Mouse (Mus musculus) neural tube, embryonic 13.5 days (tissue): ENCODE data around the gene Mettl4. TPM values are rescaled to one million over a fixed set of nuclear protein-coding genes. Genes with fewer than 3 reads are reported as not detected.
"Not testable (repeated sequence)": the region's sequence is repeated elsewhere in the genome, so short reads cannot be mapped to it uniquely, and the experiment has no call there.

Experiments used
- ATAC-seq: fragments of 200-750 bp; cut with Nextera tagmentation; 2 replicates; pipeline ENCODE4 v1.8.0; 2017; ENCODE audit warnings: low read depth, mild to moderate bottlenecking, moderate TSS enrichment, moderate library complexity
- H3K27ac ChIP-seq: fragments of 300-500 bp; sonication (generic); replicated peaks from 2 replicates; pipeline ENCODE4 v1.5.1; 2015; ENCODE audit warnings: moderate library complexity, mild to moderate bottlenecking, inconsistent platforms
- H3K27me3 ChIP-seq: fragments of 300-500 bp; sonication (generic); 2 replicates; pipeline ENCODE4 v1.6.1; 2015; ENCODE audit warnings: mild to moderate bottlenecking, inconsistent platforms
- H3K36me3 ChIP-seq: fragments of 300-500 bp; sonication (generic); 2 replicates; pipeline ENCODE4 v1.6.1; 2015; ENCODE audit warnings: mild to moderate bottlenecking, inconsistent platforms
- H3K4me1 ChIP-seq: fragments of 300-500 bp; sonication (generic); replicated peaks from 2 replicates; pipeline ENCODE4 v1.6.1; 2015; ENCODE audit warnings: inconsistent platforms
- H3K4me2 ChIP-seq: fragments of 300-500 bp; sonication (generic); 2 replicates; pipeline ENCODE4 v1.6.1; 2015; ENCODE audit warnings: inconsistent platforms, mild to moderate bottlenecking, moderate library complexity
- H3K4me3 ChIP-seq: fragments of 300-500 bp; sonication (generic); 2 replicates; pipeline ENCODE4 v1.5.1; 2015; ENCODE audit warnings: mild to moderate bottlenecking, inconsistent platforms
- H3K9ac ChIP-seq: fragments of 300-500 bp; sonication (generic); 2 replicates; pipeline ENCODE4 v1.6.1; 2015; ENCODE audit warnings: moderate library complexity, mild to moderate bottlenecking, inconsistent platforms
- H3K9me3 ChIP-seq: fragments of 300-500 bp; sonication (generic); 2 replicates; pipeline ENCODE4 v1.6.1; 2016; ENCODE audit warnings: inconsistent platforms
- WGBS: fragments of 180-500 bp; shearing (Covaris S2); methylation state at CpG from one replicate; pipeline ENCODE4 v1.1.7; 2015; 5-methylcytosine and 5-hydroxymethylcytosine counted together
- polyA plus RNA-seq: library from polyadenylated mRNA; unstranded; fragments of >200 nt; fragmentation: Nextera tagmentation; extraction: Ambion mirVana; gene quantifications from 2 replicates; pipeline ENCODE4 v1.2.1, GENCODE M21; 2015

Gene Mettl4
- 23.2 and 24.9 TPM in 2 replicates for polyA plus RNA-seq

GRCm38 (mm10) chr17:94749466-94750135 is at the start of gene Mettl4:
Mettl4 (minus strand) TSS chr17:94750019.
- H3K9ac ChIP-seq = peak within 1 kb of the TSS; percentile 75
- H3K9me3 ChIP-seq = no peaks in the 10 kb centered on the region
- H3K4me3 ChIP-seq = peak within 1 kb of the TSS; percentile 61
- peak within 1 kb of the TSS; percentile 95 for H3K27ac ChIP-seq
- peak; percentile 98 for ATAC-seq
- no peaks in the 10 kb centered on the region for H3K27me3 ChIP-seq
- under 1% methylated on average over 56 of the region's 56 CpGs for WGBS
- H3K36me3 ChIP-seq = no peaks in the 10 kb centered on the region
- H3K4me2 ChIP-seq = peak within 1 kb of the TSS; percentile 71
- H3K4me1 ChIP-seq = peaks cover 27% of the 10 kb centered on the region

GRCm38 (mm10) chr17:94778871-94779482 is 29.2 kb upstream of the Mettl4 start:
- no peaks in the 10 kb centered on the region for H3K4me1 ChIP-seq
- no peak overlapping the region for H3K4me2 ChIP-seq
- ATAC-seq = no peak
- H3K27ac ChIP-seq = no peak overlapping the region
- H3K9ac ChIP-seq = no peak overlapping the region
- peaks cover 13% of the 10 kb centered on the region for H3K36me3 ChIP-seq
- H3K4me3 ChIP-seq = no peak overlapping the region
- no peaks in the 10 kb centered on the region for H3K9me3 ChIP-seq
- H3K27me3 ChIP-seq = no peaks in the 10 kb centered on the region
- 82% methylated on average over 2 of the region's 2 CpGs for WGBS

- Histone ChIP-seq H3K27ac (no peak overlapping the region), H3K9ac (no peak overlapping the region)
Observed at GRCm38 (mm10) chr17:94768491-94768890, 18.7 kb upstream of the Mettl4 start.

GRCm38 (mm10) chr17:94764711-94765110 is 14.9 kb upstream of the Mettl4 start:
- Histone ChIP-seq H3K4me3 (no peak overlapping the region), H3K4me2 (no peak overlapping the region)
- no peak for ATAC-seq

More at GRCm38 (mm10) chr17:94768491-94768890, 18.7 kb upstream of the Mettl4 start:
- Histone ChIP-seq H3K36me3 (peaks cover 9% of the 10 kb centered on the region; the same call in 1 of the 2 replicates), H3K4me2 (no peak overlapping the region), H3K27me3 (no peaks in the 10 kb centered on the region), H3K9me3 (no peaks in the 10 kb centered on the region), H3K4me3 (no peak overlapping the region), H3K4me1 (no peaks in the 10 kb centered on the region)
- no peak for ATAC-seq
- 98% methylated on average over 2 of the region's 2 CpGs for WGBS

GRCm38 (mm10) chr17:94764011-94764410 is 14.2 kb upstream of the Mettl4 start:
- Histone ChIP-seq H3K4me1 (no peaks in the 10 kb centered on the region), H3K36me3 (peaks cover 10% of the 10 kb centered on the region; the same call in 1 of the 2 replicates), H3K27ac (no peak overlapping the region), H3K4me3 (no peak overlapping the region), H3K9ac (no peak overlapping the region), H3K9me3 (no peaks in the 10 kb centered on the region), H3K4me2 (no peak overlapping the region), H3K27me3 (no peaks in the 10 kb centered on the region)
- ATAC-seq = no peak
- WGBS = 84% methylated on average over 1 of the region's 1 CpGs

More at GRCm38 (mm10) chr17:94764711-94765110, 14.9 kb upstream of the Mettl4 start:
- Histone ChIP-seq H3K36me3 (peaks cover 11% of the 10 kb centered on the region; the same call in 1 of the 2 replicates), H3K9me3 (no peaks in the 10 kb centered on the region), H3K4me1 (no peaks in the 10 kb centered on the region), H3K9ac (no peak overlapping the region), H3K27ac (no peak overlapping the region), H3K27me3 (no peaks in the 10 kb centered on the region)
- 94% methylated on average over 3 of the region's 3 CpGs for WGBS

- Histone ChIP-seq H3K27ac (no peak overlapping the region), H3K4me1 (no peaks in the 10 kb centered on the region), H3K9me3 (no peaks in the 10 kb centered on the region), H3K27me3 (no peaks in the 10 kb centered on the region), H3K4me2 (no peak overlapping the region), H3K9ac (no peak overlapping the region), H3K4me3 (no peak overlapping the region), H3K36me3 (peaks cover 10% of the 10 kb centered on the region; the same call in 1 of the 2 replicates)
- ATAC-seq = no peak
- WGBS = 97% methylated on average over 3 of the region's 3 CpGs
Observed at GRCm38 (mm10) chr17:94762405-94762804, 12.6 kb upstream of the Mettl4 start.

- Histone ChIP-seq H3K27me3 (no peaks in the 10 kb centered on the region), H3K9ac (peak overlapping the region; percentile 75), H3K4me1 (peaks cover 27% of the 10 kb centered on the region), H3K4me2 (peak overlapping the region; percentile 71), H3K9me3 (no peaks in the 10 kb centered on the region), H3K27ac (no peak overlapping the region), H3K36me3 (no peaks in the 10 kb centered on the region), H3K4me3 (peak overlapping the region; percentile 61)
- peak; percentile 51 for ATAC-seq
- WGBS = 1% methylated on average over 22 of the region's 22 CpGs
Observed at GRCm38 (mm10) chr17:94750136-94750729, 414 bp upstream of the Mettl4 start.

- no peaks in the 10 kb centered on the region for H3K4me1 ChIP-seq
- no peaks in the 10 kb centered on the region for H3K9me3 ChIP-seq
- H3K27ac ChIP-seq = no peak overlapping the region
- no peaks in the 10 kb centered on the region for H3K27me3 ChIP-seq
- H3K9ac ChIP-seq = no peak overlapping the region
- H3K36me3 ChIP-seq = peaks cover 12% of the 10 kb centered on the region; the same call in 1 of the 2 replicates
- no peak overlapping the region for H3K4me2 ChIP-seq
- 95% methylated on average over 4 of the region's 4 CpGs for WGBS
- no peak overlapping the region for H3K4me3 ChIP-seq
- no peak for ATAC-seq
Observed at GRCm38 (mm10) chr17:94738173-94738572, 11.6 kb downstream of the Mettl4 start.

- H3K27ac ChIP-seq = no peak overlapping the region
- no peak for ATAC-seq
- H3K9me3 ChIP-seq = no peaks in the 10 kb centered on the region
- H3K36me3 ChIP-seq = peaks cover 16% of the 10 kb centered on the region
- no peak overlapping the region for H3K4me2 ChIP-seq
- no peaks in the 10 kb centered on the region for H3K4me1 ChIP-seq
- no peak overlapping the region for H3K9ac ChIP-seq
- no peak overlapping the region for H3K4me3 ChIP-seq
- H3K27me3 ChIP-seq = no peaks in the 10 kb centered on the region
Observed at GRCm38 (mm10) chr17:94735885-94736284, 13.9 kb downstream of the Mettl4 start.

- WGBS = 69% methylated on average over 4 of the region's 4 CpGs
- Histone ChIP-seq H3K4me3 (no peak overlapping the region), H3K9me3 (no peaks in the 10 kb centered on the region)
Observed at GRCm38 (mm10) chr17:94735437-94735836, 14.4 kb downstream of the Mettl4 start.

GRCm38 (mm10) chr17:94730416-94730815 is 19.4 kb downstream of the Mettl4 start:
- ATAC-seq = not testable (repeated sequence)
- H3K36me3 ChIP-seq = peaks cover 25% of the 10 kb centered on the region; the same call in 1 of the 2 replicates
- 28% methylated on average over 2 of the region's 2 CpGs for WGBS

More at GRCm38 (mm10) chr17:94735437-94735836, 14.4 kb downstream of the Mettl4 start:
- no peak overlapping the region for H3K9ac ChIP-seq
- ATAC-seq = no peak
- H3K27ac ChIP-seq = no peak overlapping the region
- peaks cover 16% of the 10 kb centered on the region for H3K36me3 ChIP-seq
- no peak overlapping the region for H3K4me2 ChIP-seq
- H3K4me1 ChIP-seq = no peaks in the 10 kb centered on the region
- H3K27me3 ChIP-seq = no peaks in the 10 kb centered on the region

GRCm38 (mm10) chr17:94726750-94727149 is 23.1 kb downstream of the Mettl4 start:
- peaks cover 13% of the 10 kb centered on the region; the same call in 1 of the 2 replicates for H3K36me3 ChIP-seq
- no peaks in the 10 kb centered on the region for H3K27me3 ChIP-seq
- no peaks in the 10 kb centered on the region for H3K9me3 ChIP-seq
- H3K9ac ChIP-seq = no peak overlapping the region
- no peak for ATAC-seq
- H3K4me1 ChIP-seq = no peaks in the 10 kb centered on the region
- no peak overlapping the region for H3K27ac ChIP-seq
- H3K4me3 ChIP-seq = no peak overlapping the region
- WGBS = 90% methylated on average over 4 of the region's 4 CpGs
- no peak overlapping the region for H3K4me2 ChIP-seq

More at GRCm38 (mm10) chr17:94730416-94730815, 19.4 kb downstream of the Mettl4 start:
- H3K9ac ChIP-seq, H3K9me3 ChIP-seq, H3K4me3 ChIP-seq, H3K4me1 ChIP-seq, H3K27me3 ChIP-seq, H3K27ac ChIP-seq, H3K4me2 ChIP-seq: not testable (repeated sequence)
